Mouse (Mus musculus): ENCODE measurements at regions not wholly inside any gene's neighbourhood (a gene's known extent, or its start where the extent isn't known, plus 50 kb on each side); places are given as distances from the start of the nearest gene placed in this dataset.

- no peaks in the 10 kb centered on the region for H3K36me3 ChIP-seq
- no peak overlapping the region for H3K4me2 ChIP-seq
- no peak overlapping the region for H3K9ac ChIP-seq
- DNase-seq (no peak), ATAC-seq (ENCODE audit: low read depth) (no peak)
- H3K9me3 ChIP-seq (replicated peaks) = no peaks in the 10 kb centered on the region
- no peaks in the 10 kb centered on the region for H3K4me1 ChIP-seq (replicated peaks)
- H3K27me3 ChIP-seq = no peaks in the 10 kb centered on the region
- H3K27ac ChIP-seq = no peak overlapping the region
- 76% methylated on average over 11 of the region's 11 CpGs for WGBS (ENCODE audit: insufficient replicate concordance)
- no peak overlapping the region for H3K4me3 ChIP-seq (replicated peaks)
These were observed 111.4 kb downstream of the Cd83 start for GRCm38 (mm10) chr13:43895990-43896389.

GRCm38 (mm10) chr13:43897046-43897445, 112.5 kb downstream of the Cd83 start:
- Histone ChIP-seq H3K27ac (no peak overlapping the region), H3K4me3 (replicated peaks) (no peak overlapping the region), H3K36me3 (no peaks in the 10 kb centered on the region), H3K9ac (no peak overlapping the region), H3K4me2 (no peak overlapping the region), H3K4me1 (replicated peaks) (no peaks in the 10 kb centered on the region), H3K27me3 (no peaks in the 10 kb centered on the region), H3K9me3 (replicated peaks) (no peaks in the 10 kb centered on the region)
- 71% methylated on average over 8 of the region's 8 CpGs for WGBS (ENCODE audit: insufficient replicate concordance)
- ATAC-seq (ENCODE audit: low read depth) (no peak), DNase-seq (no peak)

GRCm38 (mm10) chr13:43898555-43899258, 114.1 kb downstream of the Cd83 start:
- Histone ChIP-seq H3K4me1 (replicated peaks) (no peaks in the 10 kb centered on the region), H3K27ac (no peak overlapping the region), H3K27me3 (no peaks in the 10 kb centered on the region), H3K4me3 (replicated peaks) (no peak overlapping the region), H3K9ac (no peak overlapping the region), H3K9me3 (replicated peaks) (no peaks in the 10 kb centered on the region), H3K36me3 (no peaks in the 10 kb centered on the region), H3K4me2 (no peak overlapping the region)
- DNase-seq = no peak
- ATAC-seq (ENCODE audit: low read depth) = no peak
- WGBS (ENCODE audit: insufficient replicate concordance) = 46% methylated on average over 12 of the region's 12 CpGs

- DNase-seq (no peak), ATAC-seq (ENCODE audit: low read depth) (no peak)
- Histone ChIP-seq H3K27me3 (peaks cover 11% of the 10 kb centered on the region; the same call in 1 of the 2 replicates), H3K4me1 (replicated peaks) (no peaks in the 10 kb centered on the region), H3K27ac (no peak overlapping the region), H3K4me3 (replicated peaks) (no peak overlapping the region), H3K9ac (no peak overlapping the region), H3K4me2 (no peak overlapping the region), H3K9me3 (replicated peaks) (no peaks in the 10 kb centered on the region), H3K36me3 (no peaks in the 10 kb centered on the region)
- WGBS (ENCODE audit: insufficient replicate concordance) = 59% methylated on average over 2 of the region's 2 CpGs
These were observed 115.5 kb downstream of the Cd83 start for GRCm38 (mm10) chr13:43900115-43900514.

- DNase-seq = no peak
- H3K9ac ChIP-seq = no peak overlapping the region
- no peak for ATAC-seq (ENCODE audit: low read depth)
- H3K4me1 ChIP-seq (replicated peaks) = no peaks in the 10 kb centered on the region
- H3K27me3 ChIP-seq = peaks cover 14% of the 10 kb centered on the region
- WGBS (ENCODE audit: insufficient replicate concordance) = 43% methylated on average over 7 of the region's 7 CpGs
- no peaks in the 10 kb centered on the region for H3K9me3 ChIP-seq (replicated peaks)
- H3K27ac ChIP-seq = no peak overlapping the region
- no peaks in the 10 kb centered on the region for H3K36me3 ChIP-seq
- no peak overlapping the region for H3K4me2 ChIP-seq
- H3K4me3 ChIP-seq (replicated peaks) = no peak overlapping the region
These were observed 116.2 kb downstream of the Cd83 start for GRCm38 (mm10) chr13:43900758-43901157.

- Histone ChIP-seq H3K27ac (no peak overlapping the region), H3K9me3 (replicated peaks) (no peaks in the 10 kb centered on the region), H3K4me2 (no peak overlapping the region), H3K36me3 (no peaks in the 10 kb centered on the region), H3K4me1 (replicated peaks) (peaks cover 12% of the 10 kb centered on the region), H3K27me3 (peaks cover 21% of the 10 kb centered on the region), H3K4me3 (replicated peaks) (no peak overlapping the region), H3K9ac (no peak overlapping the region)
- DNase-seq = no peak
- no peak for ATAC-seq (ENCODE audit: low read depth)
These were observed 118.8 kb downstream of the Cd83 start for GRCm38 (mm10) chr13:43903391-43903790.

GRCm38 (mm10) chr13:43904291-43904690, 119.7 kb downstream of the Cd83 start:
- H3K4me2 ChIP-seq = no peak overlapping the region
- no peak overlapping the region for H3K4me3 ChIP-seq (replicated peaks)
- no peak for DNase-seq
- H3K27me3 ChIP-seq = peaks cover 24% of the 10 kb centered on the region
- H3K9me3 ChIP-seq (replicated peaks) = no peaks in the 10 kb centered on the region
- H3K9ac ChIP-seq = no peak overlapping the region
- no peak for ATAC-seq (ENCODE audit: low read depth)
- peaks cover 21% of the 10 kb centered on the region for H3K4me1 ChIP-seq (replicated peaks)
- H3K36me3 ChIP-seq = no peaks in the 10 kb centered on the region
- H3K27ac ChIP-seq = no peak overlapping the region
- WGBS (ENCODE audit: insufficient replicate concordance) = 39% methylated on average over 1 of the region's 1 CpGs

- Histone ChIP-seq H3K4me1 (replicated peaks) (peaks cover 23% of the 10 kb centered on the region), H3K4me2 (no peak overlapping the region), H3K9ac (no peak overlapping the region), H3K4me3 (replicated peaks) (no peak overlapping the region), H3K27ac (no peak overlapping the region), H3K27me3 (peaks cover 26% of the 10 kb centered on the region), H3K36me3 (no peaks in the 10 kb centered on the region), H3K9me3 (replicated peaks) (no peaks in the 10 kb centered on the region)
- DNase-seq (no peak), ATAC-seq (ENCODE audit: low read depth) (no peak)
- 45% methylated on average over 7 of the region's 7 CpGs for WGBS (ENCODE audit: insufficient replicate concordance)
These were observed 121.7 kb downstream of the Cd83 start for GRCm38 (mm10) chr13:43906241-43906640.

GRCm38 (mm10) chr13:43907425-43907824, 122.8 kb downstream of the Cd83 start:
- DNase-seq (no peak), ATAC-seq (ENCODE audit: low read depth) (no peak)
- Histone ChIP-seq H3K4me2 (peak overlapping the region; percentile 49; the same call in 1 of the 2 replicates), H3K27ac (no peak overlapping the region), H3K9ac (no peak overlapping the region), H3K36me3 (no peaks in the 10 kb centered on the region), H3K4me1 (replicated peaks) (peaks cover 23% of the 10 kb centered on the region), H3K9me3 (replicated peaks) (no peaks in the 10 kb centered on the region), H3K4me3 (replicated peaks) (no peak overlapping the region), H3K27me3 (peaks cover 26% of the 10 kb centered on the region)
- WGBS (ENCODE audit: insufficient replicate concordance) = 51% methylated on average over 8 of the region's 8 CpGs

GRCm38 (mm10) chr13:43908041-43908644, 123.6 kb downstream of the Cd83 start:
- H3K36me3 ChIP-seq = no peaks in the 10 kb centered on the region
- DNase-seq (peak; percentile 21), ATAC-seq (ENCODE audit: low read depth) (peak; percentile 92)
- 25% methylated on average over 16 of the region's 16 CpGs for WGBS (ENCODE audit: insufficient replicate concordance)
- no peak overlapping the region for H3K9ac ChIP-seq
- H3K4me1 ChIP-seq (replicated peaks) = peaks cover 23% of the 10 kb centered on the region
- H3K27ac ChIP-seq = no peak overlapping the region
- H3K9me3 ChIP-seq (replicated peaks) = no peaks in the 10 kb centered on the region
- 0 out of 2 replicates have a peak overlapping the region, but pooled peaks have one; percentile 2 for H3K4me3 ChIP-seq (replicated peaks)
- H3K4me2 ChIP-seq = peak overlapping the region; percentile 49
- H3K27me3 ChIP-seq = peaks cover 26% of the 10 kb centered on the region

GRCm38 (mm10) chr13:43909933-43910332, 125.4 kb downstream of the Cd83 start:
- H3K9ac ChIP-seq = no peak overlapping the region
- peaks cover 23% of the 10 kb centered on the region for H3K4me1 ChIP-seq (replicated peaks)
- DNase-seq (no peak), ATAC-seq (ENCODE audit: low read depth) (no peak)
- no peaks in the 10 kb centered on the region for H3K9me3 ChIP-seq (replicated peaks)
- H3K4me3 ChIP-seq (replicated peaks) = no peak overlapping the region
- H3K4me2 ChIP-seq = no peak overlapping the region
- no peaks in the 10 kb centered on the region for H3K36me3 ChIP-seq
- H3K27ac ChIP-seq = no peak overlapping the region
- WGBS (ENCODE audit: insufficient replicate concordance) = 34% methylated on average over 7 of the region's 7 CpGs
- peaks cover 17% of the 10 kb centered on the region for H3K27me3 ChIP-seq

GRCm38 (mm10) chr13:43913476-43913875, 128.9 kb downstream of the Cd83 start:
- H3K27ac ChIP-seq = no peak overlapping the region
- DNase-seq = no peak
- H3K9me3 ChIP-seq (replicated peaks) = no peaks in the 10 kb centered on the region
- WGBS (ENCODE audit: insufficient replicate concordance) = 39% methylated on average over 7 of the region's 7 CpGs
- peaks cover 5% of the 10 kb centered on the region; the same call in 1 of the 2 replicates for H3K27me3 ChIP-seq
- ATAC-seq (ENCODE audit: low read depth) = no peak
- no peak overlapping the region for H3K4me2 ChIP-seq
- H3K9ac ChIP-seq = no peak overlapping the region
- H3K4me1 ChIP-seq (replicated peaks) = peaks cover 10% of the 10 kb centered on the region
- H3K4me3 ChIP-seq (replicated peaks) = no peak overlapping the region
- H3K36me3 ChIP-seq = no peaks in the 10 kb centered on the region
